Mouse (Mus musculus) ES-Bruce4 (cell line): Measurements from ENCODE around the gene Fxyd2.

Source experiments
- CTCF ChIP-seq: IDR thresholded peaks from one replicate; pipeline ENCODE4 v1.8.1; 2011; ENCODE audit warnings: low read depth, low read length
- EP300 ChIP-seq: IDR thresholded peaks from 2 replicates; pipeline ENCODE4 v1.6.1; 2011; ENCODE audit warnings: low read depth, low read length; ENCODE audit not compliant: insufficient read depth
- POLR2A ChIP-seq: IDR thresholded peaks from one replicate; pipeline ENCODE4 v1.8.1; 2011; ENCODE audit warnings: low read length; ENCODE audit not compliant: insufficient read depth

GRCm38 (mm10) chr9:45370117-45370561 is 29.3 kb upstream of the Fxyd2 start, which contains the start of gene Fxyd6:
- TF ChIP-seq CTCF (no peak), POLR2A (no peak), EP300 (no peak)
